11 mouse cellular contexts compared by ENCODE assay signal in the genomic region with DNA sequence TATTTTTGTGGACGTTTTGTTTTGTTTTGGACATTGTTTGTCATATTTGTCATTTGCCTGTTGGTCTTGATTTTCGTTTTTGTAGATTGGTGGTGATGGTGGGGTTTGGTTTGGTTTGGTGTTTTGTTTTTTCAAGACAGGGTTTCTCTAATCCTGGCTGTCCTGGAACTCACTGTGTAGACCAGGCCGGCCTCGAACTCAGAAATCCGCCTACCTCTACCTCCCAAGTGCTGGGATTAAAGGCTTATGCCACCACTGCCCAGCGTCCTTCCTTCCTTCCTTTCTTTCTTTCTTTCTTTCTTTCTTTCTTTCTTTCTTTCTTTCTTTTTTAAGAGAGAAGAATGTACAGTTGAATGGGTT. TPM values are rescaled to one million over a fixed set of nuclear protein-coding genes. Genes with fewer than 3 reads are reported as not detected.
DNase-seq lines count a peak whose midpoint lies in the region; ATAC-seq and TF ChIP-seq lines count a peak whose summit lies in the region.
"Not testable (repeated sequence)": the region's sequence is repeated elsewhere in the genome, so short reads cannot be mapped to it uniquely, and the experiment has no call there.
"Had no signal": no experiment of that assay in that cellular context is flagged by ENCODE, and none has a peak within 500 bp of the region (broad histone marks: within the 10 kb centered on the region; RNA-seq: fewer than 3 reads in every experiment).

No protein-coding gene starts in this region.

- not testable (repeated sequence) for H3K9me3 ChIP-seq in forebrain, embryonic 15.5 days; hindbrain, embryonic 10.5 days; kidney, embryonic 14.5 days (ENCODE audit: control insufficient read depth, low read length); liver, embryonic 11.5 days (ENCODE audit: control insufficient read depth, low read length); neural tube, embryonic 15.5 days (replicated peaks)

- H3K79me3 ChIP-seq in C2C12 (ENCODE audit: low read depth): peaks cover 18% of the 10 kb centered on the region

- not testable (repeated sequence) for DNase-seq in hindbrain, embryonic 10.5 days (ENCODE audit: low spot score); liver, embryonic 11.5 days (ENCODE audit: low spot score)

- not testable (repeated sequence) for H3K4me1 ChIP-seq in cortical plate, adult 2 months (ENCODE audit: control insufficient read depth, insufficient read depth, low read length); forebrain, embryonic 15.5 days; kidney, embryonic 14.5 days (ENCODE audit: control insufficient read depth, insufficient read depth, low read length); liver, embryonic 11.5 days (replicated peaks; ENCODE audit: control insufficient read depth, insufficient read depth, low read length)
- H3K4me1 ChIP-seq in hindbrain, embryonic 10.5 days (replicated peaks): peaks cover 15% of the 10 kb centered on the region
- H3K4me1 ChIP-seq in neural tube, embryonic 15.5 days: peaks cover 11% of the 10 kb centered on the region

- WGBS in forebrain, embryonic 15.5 days: 1% methylated on average over 6 of the region's 6 CpGs
- 3% methylated on average over 6 of the region's 6 CpGs for WGBS in hindbrain, embryonic 10.5 days
- WGBS in kidney, embryonic 14.5 days: 3% methylated on average over 6 of the region's 6 CpGs
- 2% methylated on average over 6 of the region's 6 CpGs for WGBS in liver, embryonic 11.5 days
- WGBS in neural tube, embryonic 15.5 days: 5% methylated on average over 6 of the region's 6 CpGs

- H3ac ChIP-seq in C2C12 (ENCODE audit: control insufficient read depth, insufficient read length, low read depth): peak overlapping the region; percentile 80

- not testable (repeated sequence) for H3K27me3 ChIP-seq in C2C12 (ENCODE audit: control insufficient read depth, insufficient read depth, insufficient read length); forebrain, embryonic 15.5 days; hindbrain, embryonic 10.5 days (ENCODE audit: insufficient read depth, poor library complexity, severe bottlenecking); kidney, embryonic 14.5 days (ENCODE audit: control insufficient read depth, insufficient read depth, low read length); liver, embryonic 11.5 days (replicated peaks; ENCODE audit: control insufficient read depth, insufficient read depth, low read length); neural tube, embryonic 15.5 days (replicated peaks)

- TF ChIP-seq CTCF in C2C12 (IDR thresholded peaks at IDR 0.05; ENCODE audit: control insufficient read depth, insufficient read depth, insufficient read length); cortical plate, adult 2 months (IDR thresholded peaks at IDR 0.05; ENCODE audit: extremely low read depth, insufficient read depth, low read length): not testable (repeated sequence)

- peaks cover 29% of the 10 kb centered on the region for H3K79me2 ChIP-seq in C2C12 (ENCODE audit: control insufficient read depth, insufficient read depth)

- TF ChIP-seq POLR2A in cortical plate, adult 2 months (IDR thresholded peaks at IDR 0.05; ENCODE audit: extremely low read depth, insufficient read depth, low read length): not testable (repeated sequence)

- H3K27ac ChIP-seq in cortical plate, adult 2 months (ENCODE audit: insufficient read depth, low read length); forebrain, embryonic 15.5 days (replicated peaks); kidney, embryonic 14.5 days (ENCODE audit: low read depth, low read length); neural tube, embryonic 15.5 days (replicated peaks): not testable (repeated sequence)
- peak overlapping the region; percentile 86 for H3K27ac ChIP-seq in hindbrain, embryonic 10.5 days
- H3K27ac ChIP-seq in liver, embryonic 11.5 days (ENCODE audit: low read depth, low read length): 0 out of 2 replicates have a peak overlapping the region, but pooled peaks have one; percentile 38

- H3K4me3 ChIP-seq in C2C12 (ENCODE audit: insufficient read depth, poor library complexity, severe bottlenecking): peak overlapping the region; percentile 82
- H3K4me3 ChIP-seq in cortical plate, adult 2 months (ENCODE audit: insufficient read depth, low read length): peak overlapping the region; percentile 79
- peak overlapping the region; percentile 84 for H3K4me3 ChIP-seq in forebrain, embryonic 15.5 days
- H3K4me3 ChIP-seq in hindbrain, embryonic 10.5 days: peak overlapping the region; percentile 89
- H3K4me3 ChIP-seq in kidney, embryonic 14.5 days (ENCODE audit: low read length): peak overlapping the region; percentile 85
- peak overlapping the region; percentile 87 for H3K4me3 ChIP-seq in liver, embryonic 11.5 days (ENCODE audit: low read depth, low read length)
- peak overlapping the region; percentile 97 for H3K4me3 ChIP-seq in neural tube, embryonic 15.5 days (replicated peaks)

- H3K4me2 ChIP-seq in forebrain, embryonic 15.5 days (replicated peaks): peak overlapping the region; percentile 50
- H3K4me2 ChIP-seq in kidney, embryonic 14.5 days (replicated peaks; ENCODE audit: low read depth, low read length): peak overlapping the region; percentile 50
- H3K4me2 ChIP-seq in liver, embryonic 11.5 days: peak overlapping the region; percentile 81
- peak overlapping the region; percentile 88 for H3K4me2 ChIP-seq in neural tube, embryonic 15.5 days

- ATAC-seq in forebrain, embryonic 15.5 days (replicated peaks): peak; percentile 77
- ATAC-seq in kidney, embryonic 14.5 days (ENCODE audit: low FRiP score, low TSS enrichment): peak; percentile 45; the same call in 1 of the 2 replicates
- peak; percentile 48; the same call in 1 of the 2 replicates for ATAC-seq in liver, embryonic 11.5 days (replicated peaks; ENCODE audit: low FRiP score)
- 0 out of 2 replicates have a peak, but pooled peaks have one; percentile 0 for ATAC-seq in megakaryocyte progenitor cell, adult 5-6 weeks (replicated peaks; ENCODE audit: poor library complexity)
- ATAC-seq in neural tube, embryonic 15.5 days (ENCODE audit: low FRiP score): peak; percentile 79

- H3K36me3 ChIP-seq in C2C12 (ENCODE audit: control insufficient read depth, insufficient read depth): peaks cover 35% of the 10 kb centered on the region
- H3K36me3 ChIP-seq in forebrain, embryonic 15.5 days; liver, embryonic 11.5 days (ENCODE audit: control insufficient read depth, insufficient read depth, low read length): not testable (repeated sequence)
- peaks cover 32% of the 10 kb centered on the region for H3K36me3 ChIP-seq in hindbrain, embryonic 10.5 days
- peaks cover 18% of the 10 kb centered on the region for H3K36me3 ChIP-seq in kidney, embryonic 14.5 days (ENCODE audit: control insufficient read depth, insufficient read depth, low read length)
- H3K36me3 ChIP-seq in neural tube, embryonic 15.5 days: peaks cover 23% of the 10 kb centered on the region

- H3K9ac ChIP-seq in forebrain, embryonic 15.5 days (replicated peaks): peak overlapping the region; percentile 52
- peak overlapping the region; percentile 64; the same call in 1 of the 2 replicates for H3K9ac ChIP-seq in kidney, embryonic 14.5 days (ENCODE audit: low read depth, low read length)
- H3K9ac ChIP-seq in liver, embryonic 11.5 days (ENCODE audit: low read depth, low read length): peak overlapping the region; percentile 56
- peak overlapping the region; percentile 59 for H3K9ac ChIP-seq in neural tube, embryonic 15.5 days (replicated peaks)

RNA-seq across cellular contexts. Expression of a gene that starts 0.3 kb away (rescaled TPM):
- polyA plus RNA-seq in C2C12 (2012; fragmentation: generic; extraction: Trizol): 24.2 TPM
- 18.0 and 18.7 TPM in 2 replicates for polyA plus RNA-seq in cortical plate, adult 2 months (2012; rRNA removed)
- polyA plus RNA-seq in forebrain, embryonic 15.5 days (2015; fragmentation: Nextera tagmentation; extraction: Ambion mirVana): 11.5 and 12.9 TPM in 2 replicates
- polyA plus RNA-seq in hindbrain, embryonic 10.5 days (2016; fragmentation: Nextera tagmentation; extraction: Ambion mirVana): 16.6 and 22.8 TPM in 2 replicates
- polyA plus RNA-seq in kidney, embryonic 14.5 days (2014; fragmentation: Nextera tagmentation; extraction: Ambion mirVana): 20.4 and 29.9 TPM in 2 replicates
- 27.8 and 29.9 TPM in 2 replicates for polyA plus RNA-seq in liver, embryonic 11.5 days (2014; fragmentation: Nextera tagmentation; extraction: Ambion mirVana)
- 50.6 and 57.6 TPM in 2 replicates for total RNA-seq in megakaryocyte progenitor cell, adult 5-6 weeks (2015)
- 30.4 and 44.5 TPM in 2 replicates for total RNA-seq in megakaryocyte progenitor cell, adult 5-6 weeks (2017)
- polyA plus RNA-seq in neural tube, embryonic 15.5 days (2015; fragmentation: Nextera tagmentation; extraction: Ambion mirVana): 8.2 and 11.3 TPM in 2 replicates

RNA-seq across cellular contexts. Expression of a gene that starts 58.9 kb away (rescaled TPM):
- 0.01 TPM for polyA plus RNA-seq in C2C12 (2012; fragmentation: generic; extraction: Trizol)
- polyA plus RNA-seq in cortical plate, adult 2 months (2012; rRNA removed): 0.04 TPM in 1 of 2 replicates, not detected in the other
- polyA plus RNA-seq in forebrain, embryonic 15.5 days (2015; fragmentation: Nextera tagmentation; extraction: Ambion mirVana): 0.05 and 0.06 TPM in 2 replicates
- 0.05 TPM in 1 of 2 replicates, not detected in the other for polyA plus RNA-seq in hindbrain, embryonic 10.5 days (2016; fragmentation: Nextera tagmentation; extraction: Ambion mirVana)
- polyA plus RNA-seq in kidney, embryonic 14.5 days (2014; fragmentation: Nextera tagmentation; extraction: Ambion mirVana): 1.2 and 3.7 TPM in 2 replicates
- polyA plus RNA-seq in liver, embryonic 11.5 days (2014; fragmentation: Nextera tagmentation; extraction: Ambion mirVana): 0.04 and 0.08 TPM in 2 replicates
- not detected in 2 replicates for total RNA-seq in megakaryocyte progenitor cell, adult 5-6 weeks (2015)
- total RNA-seq in megakaryocyte progenitor cell, adult 5-6 weeks (2017): not detected in 2 replicates
- 0.10 and 0.32 TPM in 2 replicates for polyA plus RNA-seq in neural tube, embryonic 15.5 days (2015; fragmentation: Nextera tagmentation; extraction: Ambion mirVana)
- total RNA-seq: gastrocnemius, postnatal 10 days; heart, postnatal 36 days; left cerebral cortex, postnatal 14 days had no signal

Comparison
In these comparisons a context has a peak if more than half of its experiments do, and no peak if none do; other contexts are left out.
1. ATAC-seq: peak in every context shown above with its lines; median percentile 79 in neural tube, embryonic 15.5 days; 77 in forebrain, embryonic 15.5 days; 48 in liver, embryonic 11.5 days; 45 in kidney, embryonic 14.5 days; 0 in megakaryocyte progenitor cell, adult 5-6 weeks.